Mouse (Mus musculus): ENCODE data around the gene Mtrex.

DNA sequence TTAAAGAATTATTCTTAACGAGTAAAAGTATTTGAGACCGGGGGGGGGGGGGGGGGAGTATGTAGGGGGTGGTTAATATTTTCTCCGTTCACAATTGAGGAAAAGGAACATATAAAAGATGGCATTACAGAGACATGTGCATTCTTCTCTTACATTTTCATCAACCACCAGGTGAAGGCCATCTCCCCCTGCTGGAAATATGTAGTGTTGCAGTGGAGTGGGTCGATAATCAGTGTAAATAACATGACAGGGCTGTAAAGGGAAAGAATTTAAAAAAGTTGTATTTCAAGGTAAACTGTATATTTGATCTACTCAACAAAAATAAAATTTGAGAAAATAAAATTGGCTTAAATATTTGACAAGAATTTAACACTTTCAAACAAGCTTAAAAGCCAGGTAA, 17.5 kb downstream of the Mtrex start:
- TF ChIP-seq ZNF384 (IDR thresholded peaks at IDR 0.05; ENCODE audit: low read depth, low read length) (no peak), ZC3H11A (IDR thresholded peaks at IDR 0.05; ENCODE audit: borderline replicate concordance, low read depth, low read length) (no peak), CHD2 (IDR thresholded peaks at IDR 0.05; ENCODE audit: low read depth, low read length) (no peak)
